Mouse (Mus musculus) ES-E14 (cell line): Measurements from ENCODE around the gene Serpind1.

Source experiments
- CHD2 ChIP-seq: IDR thresholded peaks from 2 replicates; pipeline ENCODE4 v1.6.1; 2014; ENCODE audit warnings: mild to moderate bottlenecking, low read depth, low read length, inconsistent platforms
- HCFC1 ChIP-seq: IDR thresholded peaks from 2 replicates; pipeline ENCODE4 v1.6.1; 2012; ENCODE audit warnings: low read length, inconsistent platforms, borderline replicate concordance; ENCODE audit not compliant: insufficient read depth
- MAFK ChIP-seq: IDR thresholded peaks from 2 replicates; pipeline ENCODE4 v1.6.1; 2014; ENCODE audit warnings: mild to moderate bottlenecking, low read depth, low read length, inconsistent platforms; ENCODE audit not compliant: insufficient read depth
- ZC3H11A ChIP-seq: IDR thresholded peaks from 2 replicates; pipeline ENCODE4 v1.6.1; 2012; ENCODE audit warnings: low read depth, mild to moderate bottlenecking, inconsistent platforms, low read length, borderline replicate concordance
- ZNF384 ChIP-seq: IDR thresholded peaks from 2 replicates; pipeline ENCODE4 v1.6.1; 2012; ENCODE audit warnings: low read depth, low read length, inconsistent platforms

DNA sequence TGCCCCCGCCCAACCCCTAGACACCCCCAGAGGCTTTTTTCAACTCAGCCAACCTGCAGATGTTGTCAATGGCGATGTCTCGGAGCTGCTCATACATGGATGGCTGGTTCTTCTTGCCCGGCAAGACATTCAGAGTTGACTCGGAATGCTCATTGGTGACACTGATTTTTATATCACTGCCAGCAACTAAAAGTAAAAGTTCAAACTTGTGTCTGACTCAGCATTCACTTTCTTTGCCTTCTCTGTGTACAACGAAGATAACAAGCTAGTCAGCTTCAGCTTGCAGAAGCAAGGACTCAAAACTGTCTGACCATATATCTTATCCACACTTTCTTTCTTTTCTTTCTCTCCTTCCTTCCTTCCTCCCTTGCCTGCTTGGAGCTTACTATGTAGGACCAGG, 24.9 kb downstream of the Serpind1 start:
- TF ChIP-seq ZC3H11A (no peak), CHD2 (no peak), HCFC1 (no peak), MAFK (no peak), ZNF384 (no peak)
